Mouse (Mus musculus) left cerebral cortex, adult 18-20 months (tissue): ENCODE measurements around the gene Slc39a1. TPM values are rescaled to one million over a fixed set of nuclear protein-coding genes. Genes with fewer than 3 reads are reported as not detected.

Experiments used
- DNase-seq, 2 experiments: peaks; one replicate each; pipeline ENCODE4 v3.0.0; 2021 to 2022; ENCODE audit warnings: low spot score in 2 of 2, mixed read lengths in 1 of 2
- long read RNA-seq, 2 experiments: library from polyadenylated mRNA; stranded (forward); transcript quantifications; one replicate each; pipeline ENCODE4 v2.0.0; 2021
- total RNA-seq, 2 experiments: library from RNA; stranded (reverse); gene quantifications; 2 replicates each; pipeline ENCODE4 v1.2.3; 2021

Slc39a1 gene
- 10 to 100 TPM; 43.0 to 43.4 TPM for total RNA-seq
- long read RNA-seq, experiment 1, transcript Slc39a1-201 (4 exons, 2,364 nt): major isoform, 10 of 14 reads
- long read RNA-seq, experiment 1, partial matches to known transcripts: 2 of 14 reads
- long read RNA-seq, experiment 1, other reads (novel, unspliced or antisense): 2 of 14 reads
- long read RNA-seq, experiment 2, transcript Slc39a1-201 (4 exons, 2,364 nt): major isoform, 15 of 16 reads
- long read RNA-seq, experiment 2, partial matches to known transcripts: 0 of 16 reads
- long read RNA-seq, experiment 2, other reads (novel, unspliced or antisense): 1 of 16 reads

- DNase-seq: peak; percentile 88 to 91
Measured at GRCm38 (mm10) chr3:90247960-90248745, at the start of gene Slc39a1. Slc39a1 (plus strand) TSS chr3:90248172.

- DNase-seq: no peak
Measured at GRCm38 (mm10) chr3:90202884-90203283, 45.1 kb upstream of the Slc39a1 start.

- no peak for DNase-seq
Measured at GRCm38 (mm10) chr3:90203619-90204018, 44.4 kb upstream of the Slc39a1 start.

- no peak for DNase-seq
Measured at GRCm38 (mm10) chr3:90204582-90204981, 43.4 kb upstream of the Slc39a1 start.

- no peak for DNase-seq
Measured at GRCm38 (mm10) chr3:90208662-90209061, 39.3 kb upstream of the Slc39a1 start.

GRCm38 (mm10) chr3:90209908-90210566, 37.9 kb upstream of the Slc39a1 start:
- DNase-seq: no peak

- DNase-seq: no peak
Measured at GRCm38 (mm10) chr3:90211475-90212398, 36.2 kb upstream of the Slc39a1 start.

GRCm38 (mm10) chr3:90212723-90213122, 35.2 kb upstream of the Slc39a1 start:
- no peak for DNase-seq

GRCm38 (mm10) chr3:90213377-90213866, 34.5 kb upstream of the Slc39a1 start, which contains the start of the genes Rps27 and Rab13:
Rps27 (minus strand) TSS chr3:90213651.
Rab13 (plus strand) TSS chr3:90213695.
- DNase-seq: peak; percentile 87 to 90

- no peak for DNase-seq
Measured at GRCm38 (mm10) chr3:90213956-90214684, 33.9 kb upstream of the Slc39a1 start.

GRCm38 (mm10) chr3:90215825-90216380, 32.1 kb upstream of the Slc39a1 start:
- no peak for DNase-seq

GRCm38 (mm10) chr3:90220088-90220487, 27.9 kb upstream of the Slc39a1 start:
- peak; percentile 28 to 57 for DNase-seq

GRCm38 (mm10) chr3:90220531-90220951, 27.4 kb upstream of the Slc39a1 start:
- DNase-seq: peak; percentile 16 to 38

GRCm38 (mm10) chr3:90221123-90221522, 26.8 kb upstream of the Slc39a1 start:
- no peak for DNase-seq

GRCm38 (mm10) chr3:90222455-90222854, 25.5 kb upstream of the Slc39a1 start:
- no peak for DNase-seq

GRCm38 (mm10) chr3:90222941-90223340, 25.0 kb upstream of the Slc39a1 start:
- no peak for DNase-seq

GRCm38 (mm10) chr3:90224331-90224730, 23.6 kb upstream of the Slc39a1 start:
- no peak for DNase-seq

GRCm38 (mm10) chr3:90231075-90231474, 16.9 kb upstream of the Slc39a1 start:
- DNase-seq: no peak
